ENCODE assay signal across 25 mouse cellular contexts in genomic region chr9:69685630-69686029, GRCm38 (mm10).
A peak's percentile ranks its signal among the peaks of the same experiment; 100 is the strongest.
DNase-seq lines count a peak whose midpoint lies in the region; ATAC-seq lines count a peak whose summit lies in the region.
"Had no signal": no experiment of that assay in that cellular context is flagged by ENCODE, and none has a peak within 500 bp of the region (broad histone marks: within the 10 kb centered on the region; RNA-seq: fewer than 3 reads in every experiment).

No protein-coding gene starts in this region.

- no peaks in the 10 kb centered on the region; the same call in 1 of the 2 replicates for H3K4me1 ChIP-seq in hindbrain, embryonic 16.5 days (ENCODE audit: control insufficient read depth, insufficient read depth, low read depth, low read length)
- H3K4me1 ChIP-seq in hindbrain, embryonic 13.5 days (replicated peaks) = peaks cover 15% of the 10 kb centered on the region
- no peaks in the 10 kb centered on the region for H3K4me1 ChIP-seq in lung, embryonic 16.5 days (replicated peaks; ENCODE audit: control insufficient read depth, insufficient read depth, low read length)
- H3K4me1 ChIP-seq in neural tube, embryonic 12.5 days = peaks cover 43% of the 10 kb centered on the region
- H3K4me1 ChIP-seq: heart, embryonic 15.5 days; hindbrain, embryonic 15.5 days had no signal

- WGBS in hindbrain, embryonic 16.5 days = 50% methylated on average over 4 of the region's 4 CpGs
- WGBS in hindbrain, embryonic 13.5 days = 59% methylated on average over 4 of the region's 4 CpGs
- 43% methylated on average over 4 of the region's 4 CpGs for WGBS in lung, embryonic 16.5 days
- 41% methylated on average over 4 of the region's 4 CpGs for WGBS in neural tube, embryonic 12.5 days

- no peak overlapping the region for H3K4me2 ChIP-seq in hindbrain, embryonic 16.5 days (ENCODE audit: low read length)
- H3K4me2 ChIP-seq in hindbrain, embryonic 13.5 days = no peak overlapping the region
- H3K4me2 ChIP-seq in lung, embryonic 16.5 days (ENCODE audit: low read depth, low read length) = no peak overlapping the region
- H3K4me2 ChIP-seq in neural tube, embryonic 12.5 days (replicated peaks) = no peak overlapping the region
- H3K4me2 ChIP-seq: forebrain, embryonic 13.5 days; heart, embryonic 11.5 days; heart, embryonic 15.5 days; hindbrain, embryonic 15.5 days had no signal

- no peak for DNase-seq in lung, postnatal 25 days (ENCODE audit: low spot score)
- DNase-seq in neural tube, embryonic 10.5 days (ENCODE audit: extremely low spot score, low spot score) = no peak
- no peak for DNase-seq in cerebellum, adult 11-12 months
- DNase-seq: adrenal gland, adult 2 months; adrenal gland, postnatal 14 days; cerebellum, adult 18-20 months; cerebellum, adult 9-10 months; cerebellum, postnatal 14 days; gastrocnemius, postnatal 10 days; gastrocnemius, postnatal 36 days; heart, postnatal 10 days; heart, postnatal 36 days had no signal

- no peak overlapping the region for H3K27ac ChIP-seq in hindbrain, embryonic 16.5 days (ENCODE audit: low read depth, low read length)
- no peak overlapping the region for H3K27ac ChIP-seq in hindbrain, embryonic 13.5 days
- no peak overlapping the region for H3K27ac ChIP-seq in lung, embryonic 16.5 days (ENCODE audit: low read length)
- H3K27ac ChIP-seq in neural tube, embryonic 12.5 days = no peak overlapping the region
- H3K27ac ChIP-seq: forebrain, embryonic 10.5 days; forebrain, embryonic 13.5 days; heart, embryonic 15.5 days; hindbrain, embryonic 10.5 days; hindbrain, embryonic 15.5 days had no signal

- H3K4me3 ChIP-seq in hindbrain, embryonic 16.5 days (ENCODE audit: low read length) = no peak overlapping the region
- H3K4me3 ChIP-seq in hindbrain, embryonic 13.5 days = no peak overlapping the region
- no peak overlapping the region for H3K4me3 ChIP-seq in lung, embryonic 16.5 days (ENCODE audit: low read length)
- no peak overlapping the region for H3K4me3 ChIP-seq in neural tube, embryonic 12.5 days
- H3K4me3 ChIP-seq: forebrain, embryonic 10.5 days; forebrain, embryonic 13.5 days; heart, embryonic 15.5 days; hindbrain, embryonic 10.5 days; hindbrain, embryonic 15.5 days had no signal

- H3K27me3 ChIP-seq in hindbrain, embryonic 16.5 days (replicated peaks; ENCODE audit: control insufficient read depth, insufficient read depth, low read length) = no peaks in the 10 kb centered on the region
- 0 out of 2 replicates have a peak, but pooled peaks cover 9% of the 10 kb centered on the region for H3K27me3 ChIP-seq in hindbrain, embryonic 13.5 days
- H3K27me3 ChIP-seq in lung, embryonic 16.5 days (ENCODE audit: control insufficient read depth, insufficient read depth, low read depth, low read length) = no peaks in the 10 kb centered on the region
- no peaks in the 10 kb centered on the region; the same call in 1 of the 2 replicates for H3K27me3 ChIP-seq in neural tube, embryonic 12.5 days (replicated peaks)
- H3K27me3 ChIP-seq: heart, embryonic 15.5 days; hindbrain, embryonic 15.5 days had no signal

- no peak overlapping the region for H3K9ac ChIP-seq in hindbrain, embryonic 16.5 days (ENCODE audit: low read depth, low read length)
- H3K9ac ChIP-seq in hindbrain, embryonic 13.5 days = no peak overlapping the region
- no peak overlapping the region for H3K9ac ChIP-seq in lung, embryonic 16.5 days (ENCODE audit: low read length)
- no peak overlapping the region for H3K9ac ChIP-seq in neural tube, embryonic 12.5 days
- H3K9ac ChIP-seq: forebrain, embryonic 13.5 days; heart, embryonic 15.5 days; hindbrain, embryonic 15.5 days had no signal

- H3K9me3 ChIP-seq in hindbrain, embryonic 16.5 days (ENCODE audit: control insufficient read depth, low read length) = no peaks in the 10 kb centered on the region
- no peaks in the 10 kb centered on the region for H3K9me3 ChIP-seq in hindbrain, embryonic 13.5 days
- no peaks in the 10 kb centered on the region for H3K9me3 ChIP-seq in lung, embryonic 16.5 days (ENCODE audit: control insufficient read depth, low read length)
- H3K9me3 ChIP-seq in neural tube, embryonic 12.5 days = no peaks in the 10 kb centered on the region
- H3K9me3 ChIP-seq: forebrain, embryonic 10.5 days; forebrain, embryonic 13.5 days; heart, embryonic 15.5 days; hindbrain, embryonic 10.5 days; hindbrain, embryonic 15.5 days had no signal

- peak; percentile 50; the same call in 1 of the 2 replicates for ATAC-seq in hindbrain, embryonic 16.5 days
- ATAC-seq in hindbrain, embryonic 13.5 days (ENCODE audit: low FRiP score) = no peak
- 0 out of 2 replicates have a peak, but pooled peaks have one; percentile 15 for ATAC-seq in lung, embryonic 16.5 days (ENCODE audit: low read depth)
- ATAC-seq in neural tube, embryonic 12.5 days (ENCODE audit: low FRiP score, low read depth) = 0 out of 2 replicates have a peak, but pooled peaks have one; percentile 10
- ATAC-seq: CD4-positive, CD25-positive, alpha-beta regulatory T cell, adult 4 months; forebrain, embryonic 13.5 days; forebrain, embryonic 16.5 days; inflammation-experienced regulatory T-cells, adult 6 months had no signal

- no peaks in the 10 kb centered on the region for H3K36me3 ChIP-seq in hindbrain, embryonic 16.5 days (ENCODE audit: control insufficient read depth, insufficient read depth, low read length)
- H3K36me3 ChIP-seq in hindbrain, embryonic 13.5 days = no peaks in the 10 kb centered on the region
- H3K36me3 ChIP-seq in lung, embryonic 16.5 days (ENCODE audit: control insufficient read depth, insufficient read depth, low read length) = no peaks in the 10 kb centered on the region
- no peaks in the 10 kb centered on the region for H3K36me3 ChIP-seq in neural tube, embryonic 12.5 days
- H3K36me3 ChIP-seq: forebrain, embryonic 10.5 days; heart, embryonic 15.5 days; hindbrain, embryonic 10.5 days; hindbrain, embryonic 15.5 days had no signal
